Mouse (Mus musculus): ENCODE data around the gene Slc1a7. TPM values are rescaled to one million over a fixed set of nuclear protein-coding genes. Genes with fewer than 3 reads are reported as not detected.

Gene Slc1a7
- polyA plus RNA-seq, 1 experiment = 0.22 TPM

DNA sequence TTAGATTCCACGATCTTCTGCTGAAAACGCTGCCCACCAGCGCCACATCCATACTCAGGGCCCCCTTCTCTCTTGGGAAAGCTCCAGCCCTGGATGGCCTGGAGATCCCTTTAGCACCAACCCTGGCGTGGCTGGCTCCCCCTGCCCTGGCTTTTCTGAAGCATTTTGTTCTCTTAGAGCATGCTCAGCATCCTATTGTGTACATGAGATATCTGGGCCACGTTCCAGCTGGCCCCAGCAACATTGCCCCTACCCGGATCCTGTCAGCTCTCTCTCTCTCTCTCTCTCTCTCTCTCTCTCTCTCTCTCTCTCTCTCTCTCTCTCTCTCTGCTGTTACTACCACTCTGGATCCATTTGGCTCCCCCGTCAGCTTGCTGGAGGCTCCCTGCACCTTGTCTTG lies 37.2 kb downstream of the Slc1a7 start:
- Histone ChIP-seq H3K79me2 (ENCODE audit: control insufficient read depth, insufficient read depth) (no peaks in the 10 kb centered on the region), H3K27me3 (ENCODE audit: control insufficient read depth, insufficient read depth, insufficient read length) (peaks cover 37% of the 10 kb centered on the region), H3K36me3 (ENCODE audit: control insufficient read depth, insufficient read depth) (no peaks in the 10 kb centered on the region), H3K4me3 (no peak overlapping the region), H3K4me2 (ENCODE audit: low read depth) (no peak overlapping the region), H3ac (ENCODE audit: control insufficient read depth, insufficient read length) (no peak overlapping the region)
- TF ChIP-seq MYOD1 (IDR thresholded peaks at IDR 0.05; ENCODE audit: control insufficient read depth in 1 of 3, insufficient read length in 2 of 3, low read depth in 2 of 3) = no peak
- TF ChIP-seq REST (IDR thresholded peaks at IDR 0.05; ENCODE audit: insufficient read depth, insufficient read length) = no peak
- no peak for TF ChIP-seq TCF3 (IDR thresholded peaks at IDR 0.05; ENCODE audit: insufficient read length, low read depth)
- TF ChIP-seq SRF (IDR thresholded peaks at IDR 0.05; ENCODE audit: control insufficient read depth, insufficient read length, low read depth) = no peak
- no peak for TF ChIP-seq MAX (IDR thresholded peaks at IDR 0.05; ENCODE audit: low read depth)
- TF ChIP-seq USF1 (IDR thresholded peaks at IDR 0.05; ENCODE audit: low read depth) = no peak
- TF ChIP-seq POLR2AphosphoS2 (IDR thresholded peaks at IDR 0.05; ENCODE audit: insufficient read length, low read depth) = no peak
- TF ChIP-seq MYOG (IDR thresholded peaks at IDR 0.05; ENCODE audit: control insufficient read depth in 1 of 3, insufficient read depth in 1 of 3, insufficient read length in 2 of 3, low read depth in 2 of 3) = no peak
- TF ChIP-seq E2F4 (IDR thresholded peaks at IDR 0.05; ENCODE audit: insufficient read depth) = no peak
- TF ChIP-seq TCF12 (IDR thresholded peaks at IDR 0.05; ENCODE audit: insufficient read depth, poor library complexity, severe bottlenecking) = no peak

DNA sequence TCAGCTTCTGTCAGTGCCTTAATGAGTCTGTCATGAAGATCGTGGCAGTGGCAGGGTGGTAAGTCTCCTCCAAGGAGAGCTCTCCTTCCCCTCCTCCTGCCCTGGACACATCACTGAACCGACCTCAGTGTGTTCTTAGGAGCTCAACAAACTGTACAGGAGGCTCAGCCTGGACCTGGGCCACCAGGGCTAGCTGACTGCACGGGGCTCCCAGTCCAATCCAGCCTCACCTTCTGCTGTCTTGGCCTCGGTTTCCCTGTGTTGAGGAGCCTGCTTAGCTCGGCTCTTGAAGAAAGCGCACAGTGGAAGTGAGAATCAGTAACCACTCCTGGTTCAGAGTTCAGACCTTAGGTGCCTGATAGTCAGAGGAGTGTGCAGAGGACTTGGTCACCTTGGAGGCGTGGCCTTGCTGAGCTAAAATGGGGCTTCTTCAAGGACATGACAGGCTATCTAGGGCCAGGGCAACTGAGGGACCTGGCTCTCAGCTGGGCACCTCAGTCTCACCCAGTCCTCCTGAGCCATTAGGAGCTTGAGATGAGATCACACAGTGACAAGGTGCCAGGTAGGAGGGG lies 39.5 kb downstream of the Slc1a7 start:
- Histone ChIP-seq H3ac (ENCODE audit: control insufficient read depth, insufficient read length) (no peak overlapping the region), H3K79me2 (ENCODE audit: control insufficient read depth, insufficient read depth) (no peaks in the 10 kb centered on the region), H3K4me3 (no peak overlapping the region), H3K36me3 (ENCODE audit: control insufficient read depth, insufficient read depth) (no peaks in the 10 kb centered on the region), H3K4me2 (ENCODE audit: low read depth) (no peak overlapping the region), H3K27me3 (ENCODE audit: control insufficient read depth, insufficient read depth, insufficient read length) (peaks cover 37% of the 10 kb centered on the region)
- TF ChIP-seq MYOD1 (IDR thresholded peaks at IDR 0.05; ENCODE audit: control insufficient read depth in 1 of 3, insufficient read length in 2 of 3, low read depth in 2 of 3) (no peak), MAX (IDR thresholded peaks at IDR 0.05; ENCODE audit: low read depth) (no peak), SRF (IDR thresholded peaks at IDR 0.05; ENCODE audit: control insufficient read depth, insufficient read length, low read depth) (no peak), REST (IDR thresholded peaks at IDR 0.05; ENCODE audit: insufficient read depth, insufficient read length) (no peak), TCF3 (IDR thresholded peaks at IDR 0.05; ENCODE audit: insufficient read length, low read depth) (no peak), CEBPB (IDR thresholded peaks at IDR 0.05; ENCODE audit: insufficient read depth, poor library complexity, severe bottlenecking) (no peak), E2F4 (IDR thresholded peaks at IDR 0.05; ENCODE audit: insufficient read depth) (no peak), USF1 (IDR thresholded peaks at IDR 0.05; ENCODE audit: low read depth) (no peak), TCF12 (IDR thresholded peaks at IDR 0.05; ENCODE audit: insufficient read depth, poor library complexity, severe bottlenecking) (no peak), MYOG (IDR thresholded peaks at IDR 0.05; ENCODE audit: control insufficient read depth in 1 of 3, insufficient read depth in 1 of 3, insufficient read length in 2 of 3, low read depth in 2 of 3) (no peak), POLR2A (IDR thresholded peaks at IDR 0.05; ENCODE audit: insufficient read length, low read depth) (no peak), POLR2AphosphoS2 (IDR thresholded peaks at IDR 0.05; ENCODE audit: insufficient read length, low read depth) (no peak)

DNA sequence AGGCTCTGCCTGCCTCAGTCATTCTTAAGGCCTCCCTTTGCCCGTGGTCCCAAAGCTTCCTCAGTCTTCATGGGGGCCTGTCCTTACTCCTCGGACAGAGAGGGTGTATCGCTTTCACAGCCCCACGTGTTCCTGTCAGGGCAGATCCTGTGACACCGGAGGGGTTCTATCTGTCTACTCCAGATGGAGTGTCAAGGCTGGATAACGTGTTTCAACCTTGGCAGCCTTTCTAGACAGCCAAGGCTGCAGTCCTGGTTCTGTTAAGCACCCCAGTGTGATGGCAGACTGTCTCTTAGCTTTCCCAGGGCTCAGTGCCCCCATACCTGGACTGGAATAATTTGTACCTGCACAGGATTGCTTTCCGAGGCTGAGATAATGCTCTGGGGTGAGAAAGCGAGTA lies 40.4 kb downstream of the Slc1a7 start:
- H3K4me3 ChIP-seq = no peak overlapping the region
- H3K36me3 ChIP-seq (ENCODE audit: control insufficient read depth, insufficient read depth) = no peaks in the 10 kb centered on the region
- H3ac ChIP-seq (ENCODE audit: control insufficient read depth, insufficient read length) = no peak overlapping the region
- no peaks in the 10 kb centered on the region for H3K79me2 ChIP-seq (ENCODE audit: control insufficient read depth, insufficient read depth)
- peaks cover 37% of the 10 kb centered on the region for H3K27me3 ChIP-seq (ENCODE audit: control insufficient read depth, insufficient read depth, insufficient read length)
- H3K4me2 ChIP-seq (ENCODE audit: low read depth) = no peak overlapping the region
- TF ChIP-seq POLR2A (IDR thresholded peaks at IDR 0.05; ENCODE audit: insufficient read length, low read depth) = no peak
- no peak for TF ChIP-seq E2F4 (IDR thresholded peaks at IDR 0.05; ENCODE audit: insufficient read depth)
- no peak for TF ChIP-seq POLR2AphosphoS2 (IDR thresholded peaks at IDR 0.05; ENCODE audit: insufficient read length, low read depth)
- no peak for TF ChIP-seq TCF3 (IDR thresholded peaks at IDR 0.05; ENCODE audit: insufficient read length, low read depth)
- TF ChIP-seq REST (IDR thresholded peaks at IDR 0.05; ENCODE audit: insufficient read depth, insufficient read length) = no peak
- no peak for TF ChIP-seq CEBPB (IDR thresholded peaks at IDR 0.05; ENCODE audit: insufficient read depth, poor library complexity, severe bottlenecking)
- no peak for TF ChIP-seq TCF12 (IDR thresholded peaks at IDR 0.05; ENCODE audit: insufficient read depth, poor library complexity, severe bottlenecking)
- TF ChIP-seq USF1 (IDR thresholded peaks at IDR 0.05; ENCODE audit: low read depth) = no peak

DNA sequence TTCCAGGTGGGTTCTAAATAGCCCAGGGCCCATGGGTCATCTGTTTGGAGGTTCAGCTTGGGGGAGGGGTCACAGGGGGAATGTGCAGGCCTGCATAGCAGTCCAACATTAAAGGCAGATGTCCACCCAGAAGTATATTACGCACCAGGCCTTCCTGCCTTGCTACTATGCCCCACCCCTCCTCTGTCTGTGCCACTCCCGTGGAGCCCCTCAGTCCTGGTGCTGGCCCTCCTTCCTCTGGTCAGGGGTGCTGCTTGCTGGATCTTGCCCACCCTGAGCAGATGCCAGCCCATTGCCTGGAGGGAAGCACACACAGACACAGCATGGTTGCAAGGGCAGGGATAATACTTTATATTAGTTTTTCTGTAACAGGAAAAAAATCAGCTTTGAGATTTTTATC lies 46.3 kb downstream of the Slc1a7 start:
- no peaks in the 10 kb centered on the region for H3K79me2 ChIP-seq (ENCODE audit: control insufficient read depth, insufficient read depth)
- no peak overlapping the region for H3ac ChIP-seq (ENCODE audit: control insufficient read depth, insufficient read length)
- no peak overlapping the region for H3K4me3 ChIP-seq
- no peaks in the 10 kb centered on the region for H3K27me3 ChIP-seq (ENCODE audit: control insufficient read depth, insufficient read depth, insufficient read length)
- no peaks in the 10 kb centered on the region for H3K36me3 ChIP-seq (ENCODE audit: control insufficient read depth, insufficient read depth)
- no peak overlapping the region for H3K4me2 ChIP-seq (ENCODE audit: low read depth)
- TF ChIP-seq MAX (IDR thresholded peaks at IDR 0.05; ENCODE audit: low read depth) = no peak
- TF ChIP-seq USF1 (IDR thresholded peaks at IDR 0.05; ENCODE audit: low read depth) = no peak
- TF ChIP-seq TCF12 (IDR thresholded peaks at IDR 0.05; ENCODE audit: insufficient read depth, poor library complexity, severe bottlenecking) = no peak
- no peak for TF ChIP-seq CEBPB (IDR thresholded peaks at IDR 0.05; ENCODE audit: insufficient read depth, poor library complexity, severe bottlenecking)
- TF ChIP-seq POLR2AphosphoS2 (IDR thresholded peaks at IDR 0.05; ENCODE audit: insufficient read length, low read depth) = no peak
- TF ChIP-seq MYOG (IDR thresholded peaks at IDR 0.05; ENCODE audit: control insufficient read depth in 1 of 3, insufficient read depth in 1 of 3, insufficient read length in 2 of 3, low read depth in 2 of 3) = no peak
- TF ChIP-seq MYOD1 (IDR thresholded peaks at IDR 0.05; ENCODE audit: control insufficient read depth in 1 of 3, insufficient read length in 2 of 3, low read depth in 2 of 3) = no peak
- no peak for TF ChIP-seq TCF3 (IDR thresholded peaks at IDR 0.05; ENCODE audit: insufficient read length, low read depth)
- no peak for TF ChIP-seq REST (IDR thresholded peaks at IDR 0.05; ENCODE audit: insufficient read depth, insufficient read length)
- TF ChIP-seq POLR2A (IDR thresholded peaks at IDR 0.05; ENCODE audit: insufficient read length, low read depth) = no peak
- TF ChIP-seq SRF (IDR thresholded peaks at IDR 0.05; ENCODE audit: control insufficient read depth, insufficient read length, low read depth) = no peak

Measured in myocyte (in vitro differentiated cells).